Mouse (Mus musculus): Measurements from ENCODE around the gene Tes. TPM values are rescaled to one million over a fixed set of nuclear protein-coding genes. Genes with fewer than 3 reads are reported as not detected.

The Tes gene
- 41.2 and 43.1 TPM in 2 replicates for polyA plus RNA-seq (2016; fragmentation: Nextera tagmentation; extraction: Ambion mirVana)

GRCm38 (mm10) chr6:17064936-17065790, at the start of gene Tes:
Tes (plus strand) TSS chr6:17065149.
- no peaks in the 10 kb centered on the region for H3K36me3 ChIP-seq (replicated peaks)
- no peaks in the 10 kb centered on the region for H3K9me3 ChIP-seq
- WGBS: under 1% methylated on average over 63 of the region's 63 CpGs
- DNase-seq (ENCODE audit: extremely low spot score, low spot score): peak; percentile 82
- H3K27me3 ChIP-seq (ENCODE audit: poor library complexity, severe bottlenecking): peaks cover 47% of the 10 kb centered on the region
- H3K4me1 ChIP-seq: peaks cover 17% of the 10 kb centered on the region
- peak within 1 kb of the TSS; percentile 89 for H3K27ac ChIP-seq
- peak within 1 kb of the TSS; percentile 70 for H3K4me3 ChIP-seq

DNA sequence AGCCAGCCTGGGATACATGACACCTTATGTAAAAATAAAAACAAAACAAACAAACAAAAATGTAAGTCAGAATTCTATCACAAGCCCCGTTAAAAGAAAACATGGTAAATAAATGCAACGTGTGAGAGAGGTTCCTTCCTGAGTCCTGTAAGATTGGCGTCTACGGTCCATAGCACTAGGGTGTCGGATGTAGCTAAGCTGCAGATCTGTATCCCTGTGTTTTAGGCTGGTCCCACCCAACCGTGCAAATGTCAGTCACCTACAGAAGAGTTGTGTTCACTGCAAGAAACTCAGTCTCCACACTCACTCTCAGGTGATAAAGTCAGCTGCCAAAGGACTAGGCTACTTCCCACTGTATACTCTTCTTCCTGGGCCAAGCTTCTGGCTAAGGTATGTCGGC, 39.1 kb upstream of the Tes start:
- no peak for DNase-seq (ENCODE audit: extremely low spot score, low spot score)
- Histone ChIP-seq H3K4me1 (peaks cover 3% of the 10 kb centered on the region; the same call in 1 of the 2 replicates), H3K9me3 (no peaks in the 10 kb centered on the region), H3K36me3 (replicated peaks) (no peaks in the 10 kb centered on the region), H3K27ac (no peak overlapping the region), H3K27me3 (ENCODE audit: poor library complexity, severe bottlenecking) (0 out of 2 replicates have a peak, but pooled peaks cover 7% of the 10 kb centered on the region), H3K4me3 (no peak overlapping the region)
- 69% methylated on average over 7 of the region's 7 CpGs for WGBS

- H3K27ac ChIP-seq: no peak overlapping the region
- no peak for DNase-seq (ENCODE audit: extremely low spot score, low spot score)
- no peaks in the 10 kb centered on the region for H3K9me3 ChIP-seq
- 27% methylated on average over 8 of the region's 8 CpGs for WGBS
- peaks cover 16% of the 10 kb centered on the region for H3K4me1 ChIP-seq
- H3K4me3 ChIP-seq: no peak overlapping the region
- H3K36me3 ChIP-seq (replicated peaks): no peaks in the 10 kb centered on the region
- 0 out of 2 replicates have a peak, but pooled peaks cover 7% of the 10 kb centered on the region for H3K27me3 ChIP-seq (ENCODE audit: poor library complexity, severe bottlenecking)
These were observed 37.4 kb upstream of the Tes start for GRCm38 (mm10) chr6:17027572-17027971.

DNA sequence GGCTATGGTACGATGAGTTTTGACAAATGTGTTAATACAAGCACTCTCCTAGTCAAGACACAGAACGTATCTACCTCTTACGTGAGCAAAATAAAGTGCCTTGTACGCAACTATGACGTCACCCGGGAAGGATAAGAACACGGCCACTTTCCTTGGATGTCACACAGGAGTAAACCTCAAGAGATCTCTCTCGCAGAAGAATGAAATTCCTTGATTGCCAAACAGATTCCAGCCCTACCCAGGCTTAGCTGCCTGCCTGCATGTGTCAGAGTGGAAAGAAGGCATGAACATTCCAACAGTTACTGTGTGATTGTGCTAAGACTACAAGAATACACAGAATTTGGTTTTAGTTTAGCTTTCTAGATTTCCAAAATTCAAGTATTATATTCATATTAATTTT, 36.1 kb upstream of the Tes start:
- Histone ChIP-seq H3K27ac (no peak overlapping the region), H3K9me3 (no peaks in the 10 kb centered on the region), H3K4me1 (peaks cover 21% of the 10 kb centered on the region), H3K4me3 (no peak overlapping the region), H3K36me3 (replicated peaks) (no peaks in the 10 kb centered on the region), H3K27me3 (ENCODE audit: poor library complexity, severe bottlenecking) (0 out of 2 replicates have a peak, but pooled peaks cover 7% of the 10 kb centered on the region)
- 89% methylated on average over 8 of the region's 8 CpGs for WGBS
- no peak for DNase-seq (ENCODE audit: extremely low spot score, low spot score)

- peak overlapping the region; percentile 1; the same call in 1 of the 2 replicates for H3K4me3 ChIP-seq
- no peaks in the 10 kb centered on the region for H3K9me3 ChIP-seq
- peaks cover 18% of the 10 kb centered on the region for H3K4me1 ChIP-seq
- peak overlapping the region; percentile 48 for H3K27ac ChIP-seq
- WGBS: 10% methylated on average over 2 of the region's 2 CpGs
- DNase-seq (ENCODE audit: extremely low spot score, low spot score): no peak
- no peaks in the 10 kb centered on the region for H3K36me3 ChIP-seq (replicated peaks)
- H3K27me3 ChIP-seq (ENCODE audit: poor library complexity, severe bottlenecking): 0 out of 2 replicates have a peak, but pooled peaks cover 7% of the 10 kb centered on the region
These were observed 32.7 kb upstream of the Tes start for GRCm38 (mm10) chr6:17032231-17032728.

DNA sequence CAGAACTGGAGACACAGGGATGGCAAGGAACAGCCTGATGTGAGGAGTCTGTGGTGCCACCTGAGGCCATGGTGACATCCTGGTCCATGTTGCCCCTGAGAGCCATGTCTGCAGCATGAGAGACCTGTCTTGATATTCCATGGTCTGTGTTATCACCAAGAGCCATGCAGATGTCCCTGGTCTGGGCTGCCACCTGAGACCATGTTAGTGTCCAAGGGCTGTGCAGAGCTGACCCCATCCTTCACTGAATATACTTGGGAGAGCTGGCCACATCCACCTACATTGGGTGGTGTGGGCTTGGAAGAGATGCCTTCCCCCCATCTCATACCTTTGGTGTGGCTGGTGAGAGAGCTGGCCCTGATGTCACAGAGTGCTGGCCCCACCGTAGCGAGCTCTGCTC, 30.9 kb upstream of the Tes start:
- no peak for DNase-seq (ENCODE audit: extremely low spot score, low spot score)
- Histone ChIP-seq H3K36me3 (replicated peaks) (no peaks in the 10 kb centered on the region), H3K4me1 (peaks cover 18% of the 10 kb centered on the region), H3K27ac (no peak overlapping the region), H3K9me3 (no peaks in the 10 kb centered on the region), H3K4me3 (no peak overlapping the region), H3K27me3 (ENCODE audit: poor library complexity, severe bottlenecking) (0 out of 2 replicates have a peak, but pooled peaks cover 3% of the 10 kb centered on the region)
- 93% methylated on average over 2 of the region's 2 CpGs for WGBS

DNA sequence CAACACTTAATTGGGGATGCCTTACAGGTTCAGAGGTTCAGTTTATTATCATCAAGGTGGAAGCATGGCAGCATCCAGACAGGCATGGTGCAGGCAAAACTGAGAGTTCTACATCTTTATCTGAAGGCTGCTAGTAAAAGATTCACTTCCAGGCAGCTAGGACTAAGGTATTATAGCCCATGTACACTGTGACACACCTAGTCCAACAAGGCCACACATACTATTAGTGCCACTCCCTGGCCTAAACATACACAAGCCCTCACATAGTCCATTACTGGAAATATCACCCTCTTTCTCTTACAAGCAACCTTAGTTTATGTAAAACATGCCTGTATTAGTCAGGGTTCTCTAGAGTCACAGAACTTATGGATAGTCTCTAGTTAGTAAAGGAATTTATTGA, 29.7 kb upstream of the Tes start:
- Histone ChIP-seq H3K27ac (no peak overlapping the region), H3K9me3 (no peaks in the 10 kb centered on the region), H3K4me1 (peaks cover 18% of the 10 kb centered on the region), H3K27me3 (ENCODE audit: poor library complexity, severe bottlenecking) (no peaks in the 10 kb centered on the region), H3K36me3 (replicated peaks) (no peaks in the 10 kb centered on the region), H3K4me3 (no peak overlapping the region)
- no peak for DNase-seq (ENCODE audit: extremely low spot score, low spot score)

DNA sequence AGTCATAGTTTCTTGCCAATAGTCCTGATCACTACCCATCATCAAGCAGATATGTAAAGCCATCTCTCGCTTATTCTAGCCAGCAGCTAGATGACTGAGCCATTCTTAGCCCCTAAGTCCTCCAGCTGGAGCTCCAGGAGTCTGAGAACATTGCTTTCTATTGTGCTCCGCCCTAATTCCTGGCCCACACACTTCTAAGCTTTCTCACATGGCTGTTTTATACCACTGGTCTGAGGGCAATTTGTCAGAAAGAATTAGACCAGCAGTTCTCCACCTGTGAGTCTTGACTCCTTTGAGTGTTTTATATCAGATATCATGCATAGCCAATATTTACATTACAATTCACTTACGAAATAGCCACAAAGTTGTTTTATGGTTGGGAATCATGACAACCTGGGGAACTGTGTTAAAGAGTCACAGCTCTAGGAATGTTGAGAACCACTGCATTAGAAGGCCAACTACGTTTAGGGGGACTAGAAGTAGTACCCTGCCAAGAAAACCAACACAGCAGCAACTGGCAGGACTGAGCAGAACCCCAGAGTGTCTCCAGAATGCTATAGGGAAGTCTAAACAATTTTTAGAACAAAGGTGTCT, 13.4 kb upstream of the Tes start:
- 81% methylated on average over 4 of the region's 4 CpGs for WGBS
- Histone ChIP-seq H3K36me3 (replicated peaks) (no peaks in the 10 kb centered on the region), H3K4me1 (no peaks in the 10 kb centered on the region), H3K27me3 (ENCODE audit: poor library complexity, severe bottlenecking) (no peaks in the 10 kb centered on the region), H3K4me3 (no peak overlapping the region), H3K9me3 (no peaks in the 10 kb centered on the region), H3K27ac (no peak overlapping the region)
- DNase-seq (ENCODE audit: extremely low spot score, low spot score): no peak

- H3K4me3 ChIP-seq: no peak overlapping the region
- H3K36me3 ChIP-seq (replicated peaks): no peaks in the 10 kb centered on the region
- 80% methylated on average over 6 of the region's 6 CpGs for WGBS
- H3K27ac ChIP-seq: no peak overlapping the region
- no peak for DNase-seq (ENCODE audit: extremely low spot score, low spot score)
- no peaks in the 10 kb centered on the region for H3K27me3 ChIP-seq (ENCODE audit: poor library complexity, severe bottlenecking)
- no peaks in the 10 kb centered on the region for H3K9me3 ChIP-seq
- no peaks in the 10 kb centered on the region for H3K4me1 ChIP-seq
These were observed 11.8 kb upstream of the Tes start for GRCm38 (mm10) chr6:17053028-17053660.

DNA sequence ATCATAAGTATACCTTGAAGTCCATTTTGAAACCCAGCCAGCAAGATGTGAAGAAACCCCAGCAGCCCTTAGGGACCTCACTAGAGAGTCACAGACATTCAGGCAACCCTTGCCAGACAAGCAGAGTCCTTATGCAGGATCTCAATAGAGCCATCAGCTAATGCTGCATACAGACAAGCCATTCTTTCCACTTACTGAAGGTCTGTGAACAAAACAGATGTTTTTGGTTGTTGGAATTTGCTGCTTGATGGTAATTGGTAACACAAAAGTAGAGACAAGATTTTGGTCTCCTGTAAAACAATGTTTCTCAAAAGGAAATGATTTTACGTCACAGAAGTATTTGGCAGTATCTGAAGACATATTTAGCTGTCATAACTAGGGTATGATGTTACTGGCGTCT, 10.2 kb upstream of the Tes start:
- no peak for DNase-seq (ENCODE audit: extremely low spot score, low spot score)
- Histone ChIP-seq H3K27me3 (ENCODE audit: poor library complexity, severe bottlenecking) (no peaks in the 10 kb centered on the region), H3K36me3 (replicated peaks) (no peaks in the 10 kb centered on the region), H3K9me3 (no peaks in the 10 kb centered on the region), H3K4me3 (no peak overlapping the region), H3K4me1 (no peaks in the 10 kb centered on the region), H3K27ac (no peak overlapping the region)
- WGBS: 91% methylated on average over 2 of the region's 2 CpGs

DNA sequence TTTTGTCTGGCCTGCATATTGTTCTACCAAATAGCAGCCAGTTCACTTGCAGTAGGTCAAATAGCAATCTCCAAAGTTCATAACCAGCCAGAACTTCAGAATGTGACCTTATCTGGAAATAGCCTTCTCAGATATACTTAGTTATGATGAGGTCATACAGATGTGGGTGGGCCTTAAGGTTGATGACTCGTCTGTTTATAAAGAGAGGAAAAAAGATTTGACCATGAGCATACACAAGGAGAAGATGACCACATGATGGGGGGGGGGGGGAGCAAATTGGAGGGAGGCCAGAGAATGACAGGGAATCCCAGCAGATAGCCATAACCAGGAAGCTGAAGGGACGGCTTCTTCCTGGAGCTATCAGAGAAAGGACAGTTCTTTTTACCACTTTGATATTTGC, 9.3 kb upstream of the Tes start:
- Histone ChIP-seq H3K36me3 (replicated peaks) (no peaks in the 10 kb centered on the region), H3K9me3 (no peaks in the 10 kb centered on the region), H3K4me1 (no peaks in the 10 kb centered on the region), H3K27ac (no peak overlapping the region), H3K27me3 (ENCODE audit: poor library complexity, severe bottlenecking) (no peaks in the 10 kb centered on the region), H3K4me3 (no peak overlapping the region)
- DNase-seq (ENCODE audit: extremely low spot score, low spot score): no peak
- 84% methylated on average over 2 of the region's 2 CpGs for WGBS

DNA sequence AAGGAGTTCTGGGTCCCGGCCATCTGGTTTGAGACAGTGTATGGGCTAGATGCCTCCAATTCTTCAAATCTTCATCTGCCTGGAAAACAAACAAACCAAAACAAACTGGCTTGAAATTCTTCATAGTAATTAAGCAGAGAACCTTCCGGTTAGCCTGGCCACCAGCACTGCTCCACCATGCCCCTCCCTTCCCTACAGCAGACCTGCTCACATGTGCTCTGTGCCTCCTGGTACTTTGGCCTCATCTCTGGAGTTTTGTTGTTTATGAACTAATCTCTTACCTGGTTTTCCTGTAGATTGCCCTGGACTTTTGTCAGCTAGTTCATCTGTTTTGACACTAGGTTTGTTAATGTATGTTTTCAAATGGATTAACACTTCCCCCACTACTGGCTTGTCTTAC, 5.4 kb upstream of the Tes start:
- DNase-seq (ENCODE audit: extremely low spot score, low spot score): no peak
- H3K36me3 ChIP-seq (replicated peaks): no peaks in the 10 kb centered on the region
- peaks cover 12% of the 10 kb centered on the region for H3K27me3 ChIP-seq (ENCODE audit: poor library complexity, severe bottlenecking)
- no peak overlapping the region for H3K4me3 ChIP-seq
- 93% methylated on average over 2 of the region's 2 CpGs for WGBS
- H3K27ac ChIP-seq: no peak overlapping the region
- H3K9me3 ChIP-seq: no peaks in the 10 kb centered on the region
- peaks cover 2% of the 10 kb centered on the region for H3K4me1 ChIP-seq

- Histone ChIP-seq H3K36me3 (replicated peaks) (no peaks in the 10 kb centered on the region), H3K4me3 (no peak overlapping the region), H3K27me3 (ENCODE audit: poor library complexity, severe bottlenecking) (peaks cover 16% of the 10 kb centered on the region), H3K27ac (no peak overlapping the region), H3K9me3 (no peaks in the 10 kb centered on the region), H3K4me1 (peaks cover 9% of the 10 kb centered on the region)
- DNase-seq (ENCODE audit: extremely low spot score, low spot score): no peak
- 91% methylated on average over 2 of the region's 2 CpGs for WGBS
These were observed 4.8 kb upstream of the Tes start for GRCm38 (mm10) chr6:17060154-17060553.
